Mouse (Mus musculus) sigmoid colon, adult 10 weeks (tissue): ENCODE data around the gene Sly. TPM values are rescaled to one million over a fixed set of nuclear protein-coding genes. Genes with fewer than 3 reads are reported as not detected.

Source experiments
- polyA plus RNA-seq: library from polyadenylated mRNA; stranded (reverse); fragments of 350-450 nt; fragmentation: Illumina TruSeq; extraction: RNeasy Lipid Tissue Mini Kit (QIAGEN cat#74804); gene quantifications from one replicate; pipeline ENCODE4 v1.2.3, GENCODE M21; 2014; ENCODE audit warnings: low read depth, low replicate concordance

The Sly gene
- polyA plus RNA-seq: not detected

GRCm38 (mm10) chrY:57186888-57187287, at the start of gene Sly:
Gene Sly (plus strand): TSS chrY:57187188.

